Mouse (Mus musculus) embryonic fibroblast, embryonic 13.5 days (primary cell): ENCODE data around the gene Aftph. TPM values are rescaled to one million over a fixed set of nuclear protein-coding genes. Genes with fewer than 3 reads are reported as not detected.

Source experiments
- H3K27ac ChIP-seq: 2 replicates; pipeline ENCODE4 v1.5.1; 2012; ENCODE audit warnings: low read length, control low read depth, inconsistent platforms; ENCODE audit not compliant: insufficient read depth
- H3K4me1 ChIP-seq: 2 replicates; pipeline ENCODE4 v1.6.1; 2011; ENCODE audit warnings: low read length; ENCODE audit not compliant: control insufficient read depth, insufficient read depth
- H3K4me3 ChIP-seq: 2 replicates; pipeline ENCODE4 v1.5.1; 2011; ENCODE audit warnings: mild to moderate bottlenecking, control low read depth, low read length; ENCODE audit not compliant: insufficient read depth
- CTCF ChIP-seq: IDR thresholded peaks from 2 replicates; pipeline ENCODE4 v1.5.1; 2011; ENCODE audit warnings: mild to moderate bottlenecking, control low read depth, low read length, moderate library complexity, borderline replicate concordance; ENCODE audit not compliant: insufficient read depth
- POLR2A ChIP-seq: IDR thresholded peaks from 2 replicates; pipeline ENCODE4 v1.6.1; 2011; ENCODE audit warnings: low read depth, mild to moderate bottlenecking, control low read depth, low read length, moderate library complexity
- polyA plus RNA-seq: library from polyadenylated mRNA; stranded (reverse); fragments of >200 nt; gene quantifications from 2 replicates; pipeline ENCODE4 v1.2.4, GENCODE M21; 2011; ENCODE audit warnings: low read depth; ENCODE audit not compliant: missing spikeins, insufficient read length

Gene Aftph
- polyA plus RNA-seq, 1 experiment = 37.9 TPM

GRCm38 (mm10) chr11:20729403-20729802, 12.0 kb downstream of the Aftph start:
- Histone ChIP-seq H3K4me3 (no peak overlapping the region), H3K27ac (no peak overlapping the region), H3K4me1 (peaks cover 2% of the 10 kb centered on the region)
- no peak for TF ChIP-seq CTCF
- no peak for TF ChIP-seq POLR2A

GRCm38 (mm10) chr11:20728044-20728443, 13.3 kb downstream of the Aftph start:
- Histone ChIP-seq H3K4me1 (peaks cover 2% of the 10 kb centered on the region), H3K4me3 (no peak overlapping the region), H3K27ac (no peak overlapping the region)
- no peak for TF ChIP-seq POLR2A
- TF ChIP-seq CTCF = no peak

- TF ChIP-seq POLR2A (no peak), CTCF (no peak)
- Histone ChIP-seq H3K4me1 (peaks cover 2% of the 10 kb centered on the region), H3K27ac (no peak overlapping the region), H3K4me3 (no peak overlapping the region)
Measured at GRCm38 (mm10) chr11:20723572-20723971, 17.8 kb downstream of the Aftph start.

- TF ChIP-seq POLR2A (no peak), CTCF (no peak)
- Histone ChIP-seq H3K27ac (no peak overlapping the region), H3K4me3 (no peak overlapping the region), H3K4me1 (peaks cover 2% of the 10 kb centered on the region)
Measured at GRCm38 (mm10) chr11:20712068-20712671, 29.2 kb downstream of the Aftph start.

- H3K4me3 ChIP-seq = no peak overlapping the region
- H3K4me1 ChIP-seq = no peaks in the 10 kb centered on the region
- H3K27ac ChIP-seq = no peak overlapping the region
- TF ChIP-seq CTCF = peak; percentile 73; the same call in 1 of the 2 replicates
- TF ChIP-seq POLR2A = no peak
Measured at GRCm38 (mm10) chr11:20691000-20691399, 50.4 kb downstream of the Aftph start.

GRCm38 (mm10) chr11:20681679-20682078, 59.7 kb downstream of the Aftph start:
- TF ChIP-seq POLR2A (no peak), CTCF (no peak)
- Histone ChIP-seq H3K4me1 (no peaks in the 10 kb centered on the region), H3K4me3 (no peak overlapping the region), H3K27ac (no peak overlapping the region)

- H3K4me3 ChIP-seq = no peak overlapping the region
- H3K4me1 ChIP-seq = no peaks in the 10 kb centered on the region
- TF ChIP-seq CTCF (no peak), POLR2A (no peak)
- no peak overlapping the region for H3K27ac ChIP-seq
Measured at GRCm38 (mm10) chr11:20680781-20681180, 60.6 kb downstream of the Aftph start.

- Histone ChIP-seq H3K4me3 (no peak overlapping the region), H3K4me1 (no peaks in the 10 kb centered on the region), H3K27ac (no peak overlapping the region)
- no peak for TF ChIP-seq POLR2A
- no peak for TF ChIP-seq CTCF
Measured at GRCm38 (mm10) chr11:20679396-20679795, 62.0 kb downstream of the Aftph start.

- no peak for TF ChIP-seq CTCF
- TF ChIP-seq POLR2A = no peak
- Histone ChIP-seq H3K4me1 (no peaks in the 10 kb centered on the region), H3K27ac (no peak overlapping the region), H3K4me3 (no peak overlapping the region)
Measured at GRCm38 (mm10) chr11:20672513-20672912, 68.9 kb downstream of the Aftph start.

- Histone ChIP-seq H3K27ac (no peak overlapping the region), H3K4me1 (no peaks in the 10 kb centered on the region), H3K4me3 (no peak overlapping the region)
- TF ChIP-seq CTCF (0 out of 2 replicates have a peak, but pooled peaks have one; percentile 27), POLR2A (no peak)
Measured at GRCm38 (mm10) chr11:20671789-20672392, 69.5 kb downstream of the Aftph start.
